Comparison of ENCODE assay signal across 14 mouse cellular contexts in the genomic region with DNA sequence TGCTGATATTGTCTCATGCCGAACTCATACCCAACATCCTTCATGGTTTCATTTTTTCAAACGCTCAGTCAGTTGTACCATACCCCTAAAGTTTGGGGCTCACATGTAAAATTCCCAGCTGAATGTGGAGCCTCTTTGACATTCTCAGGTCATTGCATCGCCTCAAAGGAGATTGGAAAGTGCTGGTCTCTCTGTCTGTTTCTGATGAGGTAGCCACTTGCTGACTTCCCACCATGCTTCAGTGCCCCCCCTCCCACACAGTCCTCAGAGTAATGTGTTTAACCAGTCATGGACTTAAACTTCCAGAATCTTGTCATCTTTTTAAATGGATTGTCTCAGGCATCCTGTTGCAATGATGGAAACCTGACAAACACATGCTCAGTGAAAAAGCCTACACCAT.
"Had no signal": no experiment of that assay in that cellular context is flagged by ENCODE, and none has a peak within 500 bp of the region (broad histone marks: within the 10 kb centered on the region; RNA-seq: fewer than 3 reads in every experiment).

No protein-coding gene starts in this region.

- H3K9ac ChIP-seq: limb, embryonic 15.5 days; liver, embryonic 12.5 days; lung, embryonic 14.5 days had no signal

- H3K27ac ChIP-seq: limb, embryonic 15.5 days; liver, embryonic 12.5 days; stomach, postnatal 0 days had no signal

- ATAC-seq: liver, embryonic 12.5 days had no signal

- H3K9me3 ChIP-seq: limb, embryonic 15.5 days; liver, embryonic 12.5 days; midbrain, embryonic 10.5 days had no signal

- H3K36me3 ChIP-seq: limb, embryonic 15.5 days; liver, embryonic 12.5 days; midbrain, embryonic 10.5 days had no signal

- H3K4me3 ChIP-seq: limb, embryonic 15.5 days; liver, embryonic 12.5 days; midbrain, embryonic 10.5 days had no signal

- H3K4me1 ChIP-seq: limb, embryonic 15.5 days; liver, embryonic 12.5 days had no signal

- DNase-seq: kidney, adult 9 months; kidney, postnatal 36 days; layer of hippocampus, adult 9-11 months; layer of hippocampus, postnatal 36 days; lung, postnatal 10 days; lung, postnatal 4 days; right cerebral cortex, adult 18-20 months; right cerebral cortex, postnatal 25 days; thymus, postnatal 14 days had no signal

- H3K4me2 ChIP-seq: limb, embryonic 15.5 days; liver, embryonic 12.5 days; lung, embryonic 14.5 days had no signal

- H3K27me3 ChIP-seq: limb, embryonic 15.5 days; liver, embryonic 12.5 days had no signal
